Comparison of ENCODE assay signal across 19 mouse cellular contexts in genomic region chr11:86650676-86651075, GRCm38 (mm10). TPM values are rescaled to one million over a fixed set of nuclear protein-coding genes. Genes with fewer than 3 reads are reported as not detected.
DNase-seq lines count a peak whose midpoint lies in the region; ATAC-seq and TF ChIP-seq lines count a peak whose summit lies in the region.
"Had no signal": no experiment of that assay in that cellular context is flagged by ENCODE, and none has a peak within 500 bp of the region (broad histone marks: within the 10 kb centered on the region; RNA-seq: fewer than 3 reads in every experiment).

No protein-coding gene starts in this region.

- peak overlapping the region; percentile 22 for H3ac ChIP-seq in C2C12 (ENCODE audit: control insufficient read depth, insufficient read length, low read depth)

- no peak overlapping the region for H3K4me3 ChIP-seq in heart, embryonic 16.5 days (ENCODE audit: low read length)
- no peak overlapping the region for H3K4me3 ChIP-seq in heart, embryonic 11.5 days (ENCODE audit: low read depth, low read length)
- H3K4me3 ChIP-seq in C2C12 (ENCODE audit: insufficient read depth, poor library complexity, severe bottlenecking), result no peak overlapping the region
- H3K4me3 ChIP-seq: forebrain, embryonic 10.5 days; hindbrain, embryonic 12.5 days; intestine, embryonic 15.5 days; kidney, embryonic 15.5 days; layer of hippocampus, adult 2 months; limb, embryonic 15.5 days had no signal

- peak; percentile 36 for DNase-seq in adrenal gland, adult 8-10 months
- no peak for DNase-seq in adrenal gland, adult 18-20 months (ENCODE audit: low spot score in 2 of 2)
- peak; percentile 36 for DNase-seq in adrenal gland, postnatal 10 days
- DNase-seq in cerebellum, adult 18-20 months, result no peak
- no peak for DNase-seq in cerebellum, postnatal 4 days (ENCODE audit: low spot score in 2 of 2)
- DNase-seq: cerebellum, adult 9-10 months; gastrocnemius, postnatal 14 days; right cerebral cortex, postnatal 4 days had no signal

- no peaks in the 10 kb centered on the region for H3K27me3 ChIP-seq in heart, embryonic 16.5 days (ENCODE audit: control insufficient read depth, insufficient read depth, low read length)
- no peaks in the 10 kb centered on the region for H3K27me3 ChIP-seq in heart, embryonic 11.5 days (ENCODE audit: control insufficient read depth, insufficient read depth, low read length)
- no peaks in the 10 kb centered on the region for H3K27me3 ChIP-seq in C2C12 (ENCODE audit: control insufficient read depth, insufficient read depth, insufficient read length)
- H3K27me3 ChIP-seq: hindbrain, embryonic 12.5 days; intestine, embryonic 15.5 days; kidney, embryonic 15.5 days; limb, embryonic 15.5 days had no signal

- peak overlapping the region; percentile 57 for H3K27ac ChIP-seq in heart, embryonic 16.5 days (ENCODE audit: low read length)
- H3K27ac ChIP-seq in heart, embryonic 11.5 days (ENCODE audit: low read depth, low read length), result no peak overlapping the region
- H3K27ac ChIP-seq: forebrain, embryonic 10.5 days; hindbrain, embryonic 12.5 days; intestine, embryonic 15.5 days; kidney, embryonic 15.5 days; layer of hippocampus, adult 2 months; limb, embryonic 15.5 days had no signal

- H3K9ac ChIP-seq in heart, embryonic 16.5 days (ENCODE audit: low read length), result no peak overlapping the region
- H3K9ac ChIP-seq in heart, embryonic 11.5 days (ENCODE audit: low read depth, low read length), result no peak overlapping the region
- H3K9ac ChIP-seq: hindbrain, embryonic 12.5 days; intestine, embryonic 15.5 days; kidney, embryonic 15.5 days; limb, embryonic 15.5 days had no signal

- peaks cover 7% of the 10 kb centered on the region for H3K79me3 ChIP-seq in C2C12 (ENCODE audit: low read depth)

- H3K4me1 ChIP-seq in heart, embryonic 16.5 days (ENCODE audit: control insufficient read depth, insufficient read depth, low read length), result peaks cover 5% of the 10 kb centered on the region
- H3K4me1 ChIP-seq in heart, embryonic 11.5 days (ENCODE audit: control insufficient read depth, insufficient read depth, low read length), result peaks cover 7% of the 10 kb centered on the region; the same call in 1 of the 2 replicates
- H3K4me1 ChIP-seq: kidney, embryonic 15.5 days had no signal

- H3K9me3 ChIP-seq in heart, embryonic 16.5 days (replicated peaks; ENCODE audit: control insufficient read depth, low read length), result no peaks in the 10 kb centered on the region
- H3K9me3 ChIP-seq in heart, embryonic 11.5 days (replicated peaks; ENCODE audit: control insufficient read depth, low read length), result no peaks in the 10 kb centered on the region
- H3K9me3 ChIP-seq: forebrain, embryonic 10.5 days; G1E; hindbrain, embryonic 12.5 days; intestine, embryonic 15.5 days; kidney, embryonic 15.5 days; limb, embryonic 15.5 days had no signal

- no peaks in the 10 kb centered on the region for H3K36me3 ChIP-seq in heart, embryonic 16.5 days (ENCODE audit: control insufficient read depth, insufficient read depth)
- H3K36me3 ChIP-seq in heart, embryonic 11.5 days (ENCODE audit: control insufficient read depth, insufficient read depth, low read length), result no peaks in the 10 kb centered on the region
- peaks cover 9% of the 10 kb centered on the region for H3K36me3 ChIP-seq in C2C12 (ENCODE audit: control insufficient read depth, insufficient read depth)
- H3K36me3 ChIP-seq: hindbrain, embryonic 12.5 days; intestine, embryonic 15.5 days; limb, embryonic 15.5 days had no signal

- no peak for ATAC-seq in heart, embryonic 16.5 days (replicated peaks; ENCODE audit: extremely low read depth, insufficient read depth, low FRiP score)
- no peak for ATAC-seq in heart, embryonic 11.5 days (replicated peaks; ENCODE audit: insufficient number of reproducible peaks, low FRiP score, low TSS enrichment)
- ATAC-seq: intestine, embryonic 15.5 days; lung, postnatal 0 days had no signal

- 45% methylated on average over 6 of the region's 6 CpGs for WGBS in heart, embryonic 16.5 days
- WGBS in heart, embryonic 11.5 days (ENCODE audit: insufficient replicate concordance), result 54% methylated on average over 6 of the region's 6 CpGs

- TF ChIP-seq CTCF in C2C12 (IDR thresholded peaks at IDR 0.05; ENCODE audit: control insufficient read depth, insufficient read depth, insufficient read length), result no peak

- H3K4me2 ChIP-seq in heart, embryonic 16.5 days (ENCODE audit: low read depth, low read length), result no peak overlapping the region
- H3K4me2 ChIP-seq in heart, embryonic 11.5 days, result no peak overlapping the region
- H3K4me2 ChIP-seq: hindbrain, embryonic 12.5 days; intestine, embryonic 15.5 days; kidney, embryonic 15.5 days; limb, embryonic 15.5 days had no signal

- peaks cover 48% of the 10 kb centered on the region for H3K79me2 ChIP-seq in C2C12 (ENCODE audit: control insufficient read depth, insufficient read depth)

TF ChIP-seq in C2C12, 6 proteins besides CTCF, POLR2A, EP300 and RAD21:
- TF ChIP-seq MYOG (IDR thresholded peaks at IDR 0.05; ENCODE audit: control insufficient read depth, extremely low read depth, insufficient read length) (no peak), CEBPB (IDR thresholded peaks at IDR 0.05; ENCODE audit: low read depth) (no peak), USF1 (IDR thresholded peaks at IDR 0.05; ENCODE audit: low read depth) (no peak), MYOD1 (IDR thresholded peaks at IDR 0.05; ENCODE audit: control insufficient read depth, insufficient read length, low read depth) (peak; percentile 27), FOSL1 (IDR thresholded peaks at IDR 0.05; ENCODE audit: insufficient read depth, low read length, poor library complexity, severe bottlenecking) (no peak), MAX (IDR thresholded peaks at IDR 0.05) (peak; percentile 38)

RNA-seq across cellular contexts. Expression of gene Vmp1, which starts 33.0 kb away (rescaled TPM):
- 100 to 1,000 TPM in 3 of 4 experiments, 10 to 100 TPM in 1; 99.8 to 209 (median 138) TPM for total RNA-seq in adrenal gland, adult 8-10 months (2022)
- total RNA-seq in adrenal gland, adult 18-20 months (2021), result 100 to 1,000 TPM; 106 to 139 TPM
- polyA plus RNA-seq in heart, embryonic 16.5 days (2015; fragmentation: Nextera tagmentation; extraction: Ambion mirVana), result 79.6 and 95.0 TPM in 2 replicates
- 112 and 120 TPM in 2 replicates for polyA plus RNA-seq in heart, embryonic 11.5 days (2014; fragmentation: Nextera tagmentation; extraction: Ambion mirVana)
- polyA plus RNA-seq in C2C12 (2012; fragmentation: generic; extraction: Trizol), result 157 TPM
- 100 to 1,000 TPM in 1 of 2 experiments, 10 to 100 TPM in 1; 95.7 to 104 TPM for total RNA-seq in adrenal gland, postnatal 10 days (2021)

RNA-seq across cellular contexts. Expression of gene Ptrh2, which starts 33.1 kb away (rescaled TPM):
- 10 to 100 TPM; 15.7 to 17.9 (median 17.2) TPM for total RNA-seq in adrenal gland, adult 8-10 months (2022)
- 10 to 100 TPM; 12.4 to 12.7 TPM for total RNA-seq in adrenal gland, adult 18-20 months (2021)
- 19.2 and 19.8 TPM in 2 replicates for polyA plus RNA-seq in heart, embryonic 16.5 days (2015; fragmentation: Nextera tagmentation; extraction: Ambion mirVana)
- 21.5 and 22.7 TPM in 2 replicates for polyA plus RNA-seq in heart, embryonic 11.5 days (2014; fragmentation: Nextera tagmentation; extraction: Ambion mirVana)
- 23.0 TPM for polyA plus RNA-seq in C2C12 (2012; fragmentation: generic; extraction: Trizol)
- 10 to 100 TPM; 17.7 to 19.0 TPM for total RNA-seq in adrenal gland, postnatal 10 days (2021)

Comparison
In these comparisons a context has a peak if more than half of its experiments do, and no peak if none do; other contexts are left out.
1. DNase-seq: peak in adrenal gland, adult 8-10 months (single experiment) and adrenal gland, postnatal 10 days (single experiment); none in adrenal gland, adult 18-20 months (0 of 2), cerebellum, adult 18-20 months (0 of 2) and cerebellum, postnatal 4 days (0 of 2).